Mouse (Mus musculus): ENCODE measurements at regions not wholly inside any gene's neighbourhood (a gene's known extent, or its start where the extent isn't known, plus 50 kb on each side); places are given as distances from the start of the nearest gene placed in this dataset.
A peak's percentile ranks its signal among the peaks of the same experiment; 100 is the strongest.

DNA sequence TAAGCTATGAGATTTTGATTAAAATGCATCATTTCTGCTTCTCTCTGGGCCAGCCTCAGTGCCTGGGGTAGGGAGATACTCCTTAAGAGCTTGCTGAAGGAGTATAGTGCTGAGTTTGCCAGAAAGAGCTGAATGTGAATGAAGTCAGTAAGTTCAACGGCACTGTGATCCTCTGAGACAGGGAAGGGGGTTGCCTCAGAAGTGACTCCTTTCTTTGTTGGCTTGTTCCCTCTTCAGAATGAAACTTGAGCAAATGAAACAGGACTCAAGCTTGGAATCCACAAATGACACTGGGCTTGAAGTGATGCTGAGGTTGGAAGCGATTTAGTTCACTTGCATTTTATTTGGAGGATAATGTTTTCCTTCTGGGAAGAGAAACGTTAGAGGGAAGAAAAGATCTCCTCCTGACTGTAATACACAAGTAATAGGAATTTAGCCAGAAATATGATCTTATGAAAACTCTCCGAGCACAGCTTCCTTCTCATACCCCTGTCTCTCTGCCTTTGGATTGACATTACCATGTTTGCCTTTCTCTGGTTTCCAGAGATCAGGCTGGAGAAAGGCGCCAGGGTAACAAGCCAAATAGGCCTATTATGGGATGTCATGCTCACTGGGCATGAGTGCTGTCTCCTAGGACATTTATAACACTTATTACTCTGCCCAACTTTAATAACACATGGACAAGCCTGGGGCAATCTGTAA, 77.0 kb upstream of the Ubash3b start:
- 76% methylated on average over 5 of the region's 5 CpGs for WGBS
- Histone ChIP-seq H3K27ac (ENCODE audit: control insufficient read depth, insufficient read depth, low read depth, low read length, poor library complexity) (no peak overlapping the region), H3K4me3 (replicated peaks; ENCODE audit: control insufficient read depth, low read depth, low read length) (no peak overlapping the region), H3K4me1 (ENCODE audit: control insufficient read depth, insufficient read depth, low read length) (no peaks in the 10 kb centered on the region)
- TF ChIP-seq POLR2A (IDR thresholded peaks at IDR 0.05; ENCODE audit: borderline replicate concordance, control insufficient read depth, low read depth, low read length) (no peak), CTCF (IDR thresholded peaks at IDR 0.05; ENCODE audit: control insufficient read depth, insufficient read depth, low read length) (no peak)

DNA sequence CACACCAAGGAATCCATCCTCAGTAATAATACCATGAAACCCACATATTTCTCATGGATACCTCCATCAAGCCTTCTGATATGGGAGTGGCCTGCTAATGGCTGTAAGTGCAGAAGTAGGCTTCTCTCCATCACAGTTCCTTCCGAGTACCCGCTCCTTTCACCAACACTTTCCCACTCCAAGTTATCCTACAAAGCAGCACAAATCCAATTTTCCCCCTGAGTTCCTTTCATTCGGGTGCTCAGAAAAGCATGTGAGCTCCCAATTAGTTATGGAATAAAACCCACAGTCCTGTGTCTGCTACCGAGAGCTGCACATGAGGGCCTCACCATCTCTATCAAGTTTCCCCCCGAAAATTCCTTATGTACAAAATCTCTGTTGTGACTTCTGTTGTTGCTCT, 75.8 kb upstream of the Ubash3b start:
- H3K27ac ChIP-seq (ENCODE audit: control insufficient read depth, insufficient read depth, low read depth, low read length, poor library complexity) = no peak overlapping the region
- WGBS = 81% methylated on average over 5 of the region's 5 CpGs
- H3K4me1 ChIP-seq (ENCODE audit: control insufficient read depth, insufficient read depth, low read length) = no peaks in the 10 kb centered on the region
- no peak for TF ChIP-seq CTCF (IDR thresholded peaks at IDR 0.05; ENCODE audit: control insufficient read depth, insufficient read depth, low read length)
- TF ChIP-seq POLR2A (IDR thresholded peaks at IDR 0.05; ENCODE audit: borderline replicate concordance, control insufficient read depth, low read depth, low read length) = no peak
- no peak overlapping the region for H3K4me3 ChIP-seq (replicated peaks; ENCODE audit: control insufficient read depth, low read depth, low read length)

DNA sequence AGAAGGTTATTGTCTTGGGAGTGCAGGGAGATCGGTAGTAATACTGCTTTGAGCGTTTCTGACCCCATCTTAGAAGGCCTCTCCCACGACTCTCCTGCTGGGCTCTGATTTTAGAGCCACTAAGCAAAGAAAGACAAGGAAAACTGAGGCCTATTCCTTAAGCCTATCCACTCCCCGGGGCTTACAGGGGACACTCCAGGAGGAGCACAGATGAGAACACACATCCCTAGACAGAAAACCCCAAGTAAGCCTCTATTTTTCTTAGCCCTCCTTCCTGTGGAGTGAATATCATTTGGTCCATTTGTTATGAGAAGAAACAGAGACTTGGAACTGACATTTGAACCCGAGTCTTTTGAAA, 67.7 kb upstream of the Ubash3b start:
- 24% methylated on average over 5 of the region's 5 CpGs for WGBS
- Histone ChIP-seq H3K4me1 (ENCODE audit: control insufficient read depth, insufficient read depth, low read length) (no peaks in the 10 kb centered on the region; the same call in 1 of the 2 replicates), H3K4me3 (replicated peaks; ENCODE audit: control insufficient read depth, low read depth, low read length) (peak overlapping the region; percentile 66), H3K27ac (ENCODE audit: control insufficient read depth, insufficient read depth, low read depth, low read length, poor library complexity) (no peak overlapping the region)
- no peak for TF ChIP-seq CTCF (IDR thresholded peaks at IDR 0.05; ENCODE audit: control insufficient read depth, insufficient read depth, low read length)
- TF ChIP-seq POLR2A (IDR thresholded peaks at IDR 0.05; ENCODE audit: borderline replicate concordance, control insufficient read depth, low read depth, low read length) = no peak

- WGBS = 8% methylated on average over 29 of the region's 29 CpGs
- H3K4me1 ChIP-seq (ENCODE audit: control insufficient read depth, insufficient read depth, low read length) = no peaks in the 10 kb centered on the region; the same call in 1 of the 2 replicates
- H3K27ac ChIP-seq (ENCODE audit: control insufficient read depth, insufficient read depth, low read depth, low read length, poor library complexity) = no peak overlapping the region
- TF ChIP-seq POLR2A (IDR thresholded peaks at IDR 0.05; ENCODE audit: borderline replicate concordance, control insufficient read depth, low read depth, low read length) = no peak
- TF ChIP-seq CTCF (IDR thresholded peaks at IDR 0.05; ENCODE audit: control insufficient read depth, insufficient read depth, low read length) = peak; percentile 45; the same call in 1 of the 2 replicates
- H3K4me3 ChIP-seq (replicated peaks; ENCODE audit: control insufficient read depth, low read depth, low read length) = peak overlapping the region; percentile 66
Measured at GRCm38 (mm10) chr9:41228425-41229224, 67.1 kb upstream of the Ubash3b start.

DNA sequence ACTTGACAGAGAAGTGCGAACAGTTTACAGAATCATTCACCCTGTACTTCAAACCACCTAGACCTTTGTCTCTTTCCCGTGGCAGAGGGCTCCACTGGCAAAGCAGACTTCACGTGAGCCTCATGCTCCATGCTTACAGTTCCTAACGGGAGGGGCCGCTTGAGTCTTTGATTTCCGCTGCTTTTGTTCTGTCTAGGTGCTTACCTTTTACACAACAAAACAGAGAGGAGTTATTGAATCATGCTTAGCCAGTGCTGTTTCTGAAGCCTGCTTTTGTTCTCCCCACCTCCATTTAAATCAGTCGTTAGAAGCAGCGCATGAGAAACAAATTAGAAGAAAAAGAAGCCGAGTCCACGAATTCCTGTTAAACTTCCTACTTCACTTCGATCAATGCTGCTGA, 61.9 kb upstream of the Ubash3b start:
- TF ChIP-seq CTCF (IDR thresholded peaks at IDR 0.05; ENCODE audit: control insufficient read depth, insufficient read depth, low read length) = no peak
- no peak for TF ChIP-seq POLR2A (IDR thresholded peaks at IDR 0.05; ENCODE audit: borderline replicate concordance, control insufficient read depth, low read depth, low read length)
- 77% methylated on average over 11 of the region's 11 CpGs for WGBS
- Histone ChIP-seq H3K4me3 (replicated peaks; ENCODE audit: control insufficient read depth, low read depth, low read length) (no peak overlapping the region), H3K4me1 (ENCODE audit: control insufficient read depth, insufficient read depth, low read length) (no peaks in the 10 kb centered on the region; the same call in 1 of the 2 replicates), H3K27ac (ENCODE audit: control insufficient read depth, insufficient read depth, low read depth, low read length, poor library complexity) (no peak overlapping the region)

DNA sequence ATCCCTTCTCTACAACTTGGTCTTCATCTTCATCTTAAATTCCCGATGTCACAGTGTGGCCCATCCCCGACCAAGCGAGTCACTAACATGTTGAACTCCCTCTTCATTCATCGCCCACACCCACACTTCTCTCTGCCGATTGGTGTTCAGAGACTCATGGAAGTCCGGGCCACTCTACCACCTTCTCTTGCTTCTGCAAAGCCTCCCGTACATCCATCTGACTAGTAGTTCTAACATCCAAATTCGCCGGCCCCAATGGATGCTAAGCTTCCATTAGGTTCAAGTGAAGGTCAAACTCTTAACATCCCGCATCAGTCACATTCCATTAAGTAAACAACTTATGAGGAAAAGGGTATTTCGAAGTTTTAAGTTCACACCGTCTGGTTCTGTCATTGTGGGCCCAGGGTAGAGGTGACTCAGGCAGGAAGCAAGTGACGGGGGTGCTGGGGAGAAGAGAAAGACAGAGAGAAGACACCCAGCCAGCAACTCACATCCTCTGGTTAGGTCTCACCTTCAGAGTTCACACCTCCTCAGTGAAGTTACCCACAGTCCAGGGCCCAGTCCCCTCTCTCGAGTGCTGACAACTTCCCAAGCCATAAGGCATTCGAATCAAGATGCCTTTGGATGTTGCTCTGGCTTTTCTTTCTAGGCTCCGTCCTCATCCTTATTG, 61.0 kb upstream of the Ubash3b start:
- 79% methylated on average over 16 of the region's 16 CpGs for WGBS
- Histone ChIP-seq H3K27ac (ENCODE audit: control insufficient read depth, insufficient read depth, low read depth, low read length, poor library complexity) (no peak overlapping the region), H3K4me3 (replicated peaks; ENCODE audit: control insufficient read depth, low read depth, low read length) (no peak overlapping the region), H3K4me1 (ENCODE audit: control insufficient read depth, insufficient read depth, low read length) (no peaks in the 10 kb centered on the region)
- TF ChIP-seq CTCF (IDR thresholded peaks at IDR 0.05; ENCODE audit: control insufficient read depth, insufficient read depth, low read length) (no peak), POLR2A (IDR thresholded peaks at IDR 0.05; ENCODE audit: borderline replicate concordance, control insufficient read depth, low read depth, low read length) (no peak)

DNA sequence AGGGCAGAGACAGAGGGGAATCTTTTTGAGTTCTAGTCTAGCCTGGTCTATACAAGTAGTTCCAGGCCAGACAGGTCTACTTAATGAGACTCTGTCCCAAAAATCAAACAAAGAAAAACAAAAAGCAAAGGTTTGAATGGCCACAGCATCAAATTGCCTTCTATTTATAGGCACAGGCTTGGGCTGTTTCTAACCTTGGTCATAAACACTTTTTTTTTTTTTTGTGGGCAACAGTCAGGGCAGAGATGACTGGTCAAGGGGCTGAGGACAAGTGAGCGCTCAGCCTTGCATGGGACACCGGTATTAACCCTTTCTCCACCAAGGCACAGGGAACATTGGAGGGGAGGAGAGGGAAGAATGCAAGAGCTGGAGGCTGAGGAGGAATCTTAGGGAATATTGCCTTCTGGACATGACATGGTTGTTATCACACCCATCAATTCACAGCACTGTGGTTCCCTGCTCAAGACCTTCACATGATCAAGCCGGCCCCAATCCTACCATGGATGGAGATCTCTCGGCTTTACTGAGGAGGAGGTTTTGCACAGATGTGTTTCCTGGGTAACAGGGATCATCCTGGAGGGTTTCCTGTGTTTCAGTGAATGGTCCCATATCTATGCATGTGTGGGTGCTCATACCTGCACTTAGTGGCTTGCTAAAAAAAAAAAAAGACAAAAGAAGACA, 59.8 kb upstream of the Ubash3b start:
- no peak for TF ChIP-seq POLR2A (IDR thresholded peaks at IDR 0.05; ENCODE audit: borderline replicate concordance, control insufficient read depth, low read depth, low read length)
- TF ChIP-seq CTCF (IDR thresholded peaks at IDR 0.05; ENCODE audit: control insufficient read depth, insufficient read depth, low read length) = no peak
- WGBS = 80% methylated on average over 4 of the region's 4 CpGs
- H3K4me3 ChIP-seq (replicated peaks; ENCODE audit: control insufficient read depth, low read depth, low read length) = no peak overlapping the region
- H3K27ac ChIP-seq (ENCODE audit: control insufficient read depth, insufficient read depth, low read depth, low read length, poor library complexity) = no peak overlapping the region
- no peaks in the 10 kb centered on the region for H3K4me1 ChIP-seq (ENCODE audit: control insufficient read depth, insufficient read depth, low read length)
